Mouse (Mus musculus) thymus, postnatal 10 days (tissue): Measurements from ENCODE around the gene H2-DMb2.

ENCODE experiments used
- DNase-seq, 2 experiments: peaks; one replicate each; pipeline ENCODE4 v3.0.0; 2021; ENCODE audit warnings: low spot score in 2 of 2

The H2-DMb2 gene

GRCm38 (mm10) chr17:34143033-34143432 is at the start of gene H2-DMb2:
H2-DMb2 (plus strand) TSS chr17:34143307.
- DNase-seq, result peak; percentile 75 to 79

DNA sequence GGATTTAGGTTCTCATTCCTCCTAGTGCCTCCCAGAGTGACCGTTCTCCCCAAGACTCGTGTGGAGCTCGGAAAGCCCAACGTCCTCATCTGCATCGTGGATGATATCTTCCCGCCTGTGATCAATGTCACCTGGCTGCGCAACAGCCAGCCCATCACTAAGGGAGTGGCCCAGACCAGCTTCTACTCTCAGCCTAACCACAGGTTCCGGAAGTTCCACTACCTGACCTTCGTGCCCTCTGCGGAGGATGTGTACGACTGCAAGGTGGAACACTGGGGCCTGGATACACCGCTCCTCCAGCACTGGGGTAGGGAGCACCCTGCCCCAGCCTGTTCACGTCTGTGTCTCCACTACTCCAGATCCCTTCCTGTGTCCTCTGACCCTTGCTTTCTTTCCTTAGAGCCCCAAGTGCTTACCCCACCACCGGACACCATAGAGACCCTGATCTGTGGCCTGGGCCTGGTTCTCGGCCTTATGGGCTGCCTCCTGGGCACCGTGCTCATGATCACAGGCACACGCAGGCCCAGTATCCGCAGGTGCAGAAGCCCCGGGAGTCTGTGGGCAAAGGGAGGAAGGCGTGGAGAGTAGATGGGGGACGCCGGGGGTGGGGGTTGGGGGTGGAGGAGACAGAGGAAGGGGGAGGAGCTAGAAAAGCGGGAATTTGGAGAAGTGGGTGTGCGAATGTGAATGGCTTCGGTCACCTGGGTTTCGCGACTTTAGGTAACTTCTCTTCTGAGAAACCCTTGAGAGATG is 48.6 kb upstream of the H2-DMb2 start:
- peak in 1 of 2 experiments; percentile 44 for DNase-seq

DNA sequence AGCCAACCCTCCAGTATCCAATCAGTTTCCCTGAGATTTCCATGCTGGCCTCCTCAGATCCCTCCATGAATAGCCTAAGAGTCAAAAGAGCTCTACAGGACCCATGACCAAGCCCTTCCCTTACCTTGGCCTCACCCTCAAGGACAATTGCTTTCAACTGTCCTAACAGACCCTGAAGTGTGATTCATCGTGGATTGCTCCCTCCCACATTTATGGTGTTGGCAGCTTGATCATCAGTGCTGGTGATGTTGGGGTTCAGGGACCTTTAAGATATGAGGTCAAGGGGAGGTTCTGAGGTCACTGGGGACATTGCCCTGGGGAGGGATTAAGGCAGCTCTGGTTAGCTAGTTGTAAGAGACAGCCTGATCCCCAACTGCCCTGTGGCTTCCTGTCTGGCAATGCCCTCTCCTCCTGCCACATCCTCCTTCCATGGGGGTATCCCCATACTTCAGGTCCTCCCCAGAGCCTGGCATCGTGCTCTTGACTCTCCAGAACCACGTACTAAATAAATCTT is 46.6 kb upstream of the H2-DMb2 start:
- no peak for DNase-seq

DNA sequence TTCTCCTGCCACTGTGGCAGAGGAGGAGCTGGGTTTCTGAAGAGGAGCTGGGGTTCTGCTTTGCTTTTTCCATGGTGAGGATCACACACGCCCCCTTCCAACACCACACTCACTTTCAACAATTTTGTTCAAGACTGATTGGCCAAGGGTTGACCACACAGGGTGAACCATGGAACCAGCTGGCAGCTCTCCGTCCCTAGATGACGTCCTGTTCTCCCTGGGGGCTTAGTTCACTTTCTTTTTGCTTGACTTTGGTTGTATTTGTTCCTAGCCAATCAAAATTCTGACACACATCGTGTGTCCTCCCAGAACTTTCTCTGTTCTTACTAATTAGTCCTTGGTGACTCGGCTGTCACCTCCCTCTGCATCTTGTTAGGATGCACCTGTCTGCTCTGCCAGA is 45.8 kb upstream of the H2-DMb2 start:
- no peak for DNase-seq

GRCm38 (mm10) chr17:34098709-34099479 is 44.2 kb upstream of the H2-DMb2 start:
- DNase-seq, result no peak

DNA sequence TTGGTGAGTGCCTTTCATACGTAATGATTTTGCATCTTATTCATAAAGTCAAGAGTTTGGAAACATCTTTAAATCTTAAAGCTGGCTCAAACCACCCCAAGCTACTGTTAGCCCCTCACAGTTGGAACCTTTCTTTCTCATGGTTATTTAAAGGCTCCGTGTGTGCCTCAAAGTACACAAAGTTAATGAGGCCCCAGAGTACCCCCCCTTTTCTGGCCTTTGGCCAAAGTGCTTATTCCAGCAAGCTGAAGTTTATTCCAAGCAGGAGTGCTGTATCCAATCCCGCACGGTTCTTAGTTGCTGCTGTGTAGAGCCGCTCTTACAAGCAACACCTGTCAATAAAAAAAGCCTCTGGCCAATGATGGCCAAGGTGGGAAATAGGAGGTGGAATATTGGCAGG is 43.6 kb upstream of the H2-DMb2 start:
- no peak for DNase-seq

- DNase-seq, result no peak
These were observed 41.9 kb upstream of the H2-DMb2 start for GRCm38 (mm10) chr17:34101185-34101584.

DNA sequence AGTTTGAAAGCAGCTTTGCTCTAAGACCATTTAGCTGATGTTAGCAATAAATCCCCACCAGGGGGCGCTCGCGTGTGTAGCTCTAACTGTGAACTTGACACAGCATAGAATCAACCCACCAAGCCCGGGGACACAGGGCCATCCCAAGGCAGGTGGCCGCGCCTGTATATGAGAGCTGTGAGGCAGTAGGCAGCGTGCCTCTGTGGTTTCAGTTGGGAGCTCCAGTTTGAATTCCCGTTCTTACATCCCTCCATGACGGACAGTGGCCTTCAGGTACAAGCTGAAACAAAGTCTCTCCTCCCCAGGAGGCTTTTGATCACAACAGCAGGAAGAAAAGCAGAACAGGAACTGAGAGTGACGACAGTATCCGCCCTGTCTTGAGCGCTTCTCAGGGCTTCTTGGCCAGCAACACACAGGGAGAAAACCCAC is 41.5 kb upstream of the H2-DMb2 start:
- DNase-seq, result peak; percentile 94 to 99

DNA sequence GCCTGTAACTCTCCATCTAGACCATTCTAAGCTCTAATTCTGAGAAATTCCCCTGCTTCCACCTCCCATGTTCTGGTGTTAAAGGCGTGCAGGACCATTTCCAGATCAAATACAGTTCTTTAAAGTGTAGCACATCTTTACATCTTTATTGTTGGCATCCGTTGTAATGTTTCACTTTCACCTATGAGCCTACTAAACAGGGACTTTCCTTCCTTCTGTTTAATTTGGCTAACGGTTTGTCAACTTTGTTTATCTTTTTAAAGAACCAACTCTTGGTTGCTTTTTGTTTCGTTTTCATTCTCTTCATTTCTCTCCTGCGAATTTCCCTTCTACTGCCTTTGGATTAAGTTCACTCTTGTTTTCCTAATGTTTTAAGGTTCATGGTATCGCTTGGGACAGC is 40.3 kb upstream of the H2-DMb2 start:
- DNase-seq, result no peak

DNA sequence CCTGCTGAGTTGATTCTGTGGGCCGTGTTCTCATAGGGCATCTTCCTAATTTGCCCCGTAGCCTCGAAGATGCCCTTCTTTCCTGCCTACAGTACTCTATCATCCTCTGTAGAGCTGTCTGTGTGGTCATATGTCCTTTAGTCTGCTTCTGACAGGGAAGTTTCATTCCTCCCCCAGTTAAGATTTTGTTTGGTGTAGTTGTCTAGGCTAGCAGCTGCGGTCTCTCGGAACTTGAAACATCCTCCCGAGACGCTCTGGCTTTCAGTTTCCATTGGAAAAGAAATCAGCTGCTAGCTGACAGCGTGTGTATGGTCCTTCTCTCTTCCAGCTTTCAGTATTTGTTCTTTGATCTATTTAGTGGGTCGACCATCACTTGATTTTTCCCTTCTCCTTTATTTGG is 38.3 kb upstream of the H2-DMb2 start:
- no peak for DNase-seq

DNA sequence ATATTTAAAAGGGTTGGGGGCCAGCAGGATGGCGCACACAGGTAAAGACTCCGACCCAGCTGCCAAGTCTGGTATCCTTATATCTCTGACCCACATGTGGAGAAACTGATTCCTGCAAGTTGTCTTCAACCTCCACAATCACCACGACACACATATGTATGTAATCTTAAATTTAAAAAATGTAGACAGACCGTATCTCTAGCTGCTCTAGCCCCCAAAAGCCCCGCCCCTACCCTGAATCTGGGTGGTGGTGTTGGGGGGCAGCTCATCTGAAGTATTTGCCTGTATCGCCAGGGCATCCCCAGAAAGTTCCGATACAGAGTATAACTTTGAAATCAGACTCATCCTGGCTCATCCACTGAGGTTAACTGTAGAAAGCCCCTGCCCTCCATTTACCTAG is 36.6 kb upstream of the H2-DMb2 start:
- no peak for DNase-seq

- DNase-seq, result no peak
These were observed 35.8 kb upstream of the H2-DMb2 start for GRCm38 (mm10) chr17:34107109-34107867.

GRCm38 (mm10) chr17:34108460-34108859 is 34.6 kb upstream of the H2-DMb2 start:
- DNase-seq, result no peak

- peak in 1 of 2 experiments; percentile 47 for DNase-seq
These were observed 33.9 kb upstream of the H2-DMb2 start for GRCm38 (mm10) chr17:34109038-34109805.

DNA sequence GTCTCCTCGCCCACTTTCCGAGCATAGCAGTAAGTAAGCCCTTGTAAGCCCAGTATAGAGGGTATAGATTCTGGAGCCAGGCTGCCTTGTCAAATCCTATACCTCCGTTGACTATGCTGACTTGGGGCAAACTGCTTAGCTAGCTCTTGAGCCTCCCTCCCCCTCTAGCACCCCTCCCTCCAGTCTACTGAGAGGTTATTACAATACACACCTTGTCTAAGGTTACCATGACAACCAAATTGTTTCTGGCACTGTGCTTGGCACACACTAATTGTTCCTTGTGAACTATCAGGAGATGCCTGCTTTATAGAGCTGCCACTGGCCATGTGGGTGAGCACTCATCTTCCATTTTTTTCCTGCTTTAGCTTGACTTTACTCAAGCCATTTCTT is 33.3 kb upstream of the H2-DMb2 start:
- DNase-seq, result no peak

DNA sequence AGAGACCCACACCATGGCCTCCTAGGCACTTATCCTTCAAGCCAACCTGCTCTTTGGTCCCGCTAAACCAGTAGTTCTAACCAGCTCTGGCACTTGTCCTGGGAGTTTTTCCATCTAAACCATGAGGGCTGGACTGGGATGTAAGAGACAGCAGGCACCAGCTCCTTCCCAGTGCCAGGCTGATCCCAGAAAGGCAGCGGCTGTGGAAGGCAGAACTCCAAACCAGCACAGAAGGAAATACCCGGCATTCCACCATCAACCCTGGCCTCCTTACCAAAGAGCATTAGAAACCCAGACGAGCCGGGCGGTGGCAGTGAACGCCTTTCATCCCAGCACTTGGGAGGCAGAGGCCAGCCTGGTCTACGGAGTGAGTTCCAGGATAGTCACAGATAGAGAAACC is 32.8 kb upstream of the H2-DMb2 start:
- no peak for DNase-seq

GRCm38 (mm10) chr17:34114114-34114513 is 29.0 kb upstream of the H2-DMb2 start:
- no peak for DNase-seq

DNA sequence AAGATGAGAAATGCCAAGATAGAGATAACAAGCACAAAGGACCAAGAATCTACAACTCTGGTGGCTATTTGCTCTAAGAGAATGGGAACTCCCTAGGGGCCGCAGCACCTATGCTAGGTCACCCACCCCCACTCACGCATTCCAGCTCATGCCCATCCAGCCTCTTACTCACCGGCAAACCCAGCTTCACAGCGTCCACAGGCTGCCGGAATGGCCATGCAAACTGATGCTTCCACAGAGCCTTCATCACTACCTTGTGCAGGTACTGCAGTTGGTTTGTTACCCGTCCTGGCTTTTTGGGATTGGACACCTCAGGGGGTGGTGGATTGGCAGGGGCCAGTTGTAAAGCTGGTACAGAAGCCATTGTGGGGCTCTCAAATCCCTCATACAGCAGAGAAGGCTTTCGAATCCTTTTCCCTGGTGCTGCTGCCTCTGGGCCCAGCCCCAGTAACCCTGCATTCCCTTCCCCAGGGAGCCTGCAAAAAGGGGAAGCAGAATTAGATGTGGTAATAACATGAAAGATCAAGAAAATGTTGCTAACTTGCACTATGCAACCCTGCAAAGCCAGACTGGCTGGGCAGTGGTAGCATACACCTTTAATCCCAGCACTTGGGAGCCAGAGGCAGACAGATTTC is 26.3 kb upstream of the H2-DMb2 start:
- DNase-seq, result no peak

DNA sequence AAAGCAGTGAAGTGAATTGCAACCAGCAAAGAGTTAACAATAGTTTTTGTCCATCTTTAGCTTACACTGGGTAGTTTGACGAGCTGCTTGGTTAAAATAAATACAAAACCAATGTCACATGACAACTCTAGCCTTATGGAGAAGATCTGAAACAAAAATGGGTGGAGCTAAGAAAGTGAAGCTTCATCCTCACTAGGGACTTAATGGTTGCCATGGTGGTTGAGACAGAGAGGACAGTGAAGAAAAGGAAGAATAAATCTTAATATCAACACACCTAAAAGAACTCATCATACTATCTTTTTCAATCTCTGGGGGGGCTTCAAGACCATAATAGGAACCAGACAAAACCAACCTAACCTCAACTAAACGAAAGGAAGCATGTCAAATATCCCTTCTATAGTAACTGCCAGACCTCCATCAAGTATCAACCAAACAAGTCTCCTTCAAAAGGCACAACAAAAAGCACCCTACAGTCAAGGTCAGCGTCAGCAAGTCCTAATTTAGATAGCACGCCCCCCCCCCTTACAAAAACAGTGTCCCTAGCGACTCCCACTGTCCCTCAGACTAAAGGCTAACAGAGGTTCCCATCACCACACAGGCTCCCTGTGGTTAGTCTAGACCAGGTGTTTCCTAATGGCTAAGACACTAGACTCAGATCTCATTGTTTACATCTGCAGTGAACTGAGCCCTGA is 25.5 kb upstream of the H2-DMb2 start:
- no peak for DNase-seq

- peak; percentile 67 to 69 for DNase-seq
These were observed 24.8 kb upstream of the H2-DMb2 start for GRCm38 (mm10) chr17:34118113-34118872.
